In genomic region chr8:70179082-70179481, GRCm38 (mm10) we compare ENCODE assay signal across 10 mouse cellular contexts. TPM values are rescaled to one million over a fixed set of nuclear protein-coding genes. Genes with fewer than 3 reads are reported as not detected.
DNase-seq lines count a peak whose midpoint lies in the region; ATAC-seq and TF ChIP-seq lines count a peak whose summit lies in the region.
"Had no signal": no experiment of that assay in that cellular context is flagged by ENCODE, and none has a peak within 500 bp of the region (broad histone marks: within the 10 kb centered on the region; RNA-seq: fewer than 3 reads in every experiment).

No protein-coding gene starts in this region.

- TF ChIP-seq CTCF in gastrocnemius, adult 2 months (IDR thresholded peaks at IDR 0.05), result peak; percentile 65
- peak; percentile 57 for TF ChIP-seq CTCF in lung, embryonic 14.5 days (IDR thresholded peaks at IDR 0.05; ENCODE audit: low read depth)

- no peak for DNase-seq in gastrocnemius, adult 2 months
- DNase-seq in gastrocnemius, postnatal 14 days, result no peak
- peak; percentile 15 for DNase-seq in lung, embryonic 14.5 days
- no peak for DNase-seq in lung, postnatal 14 days
- DNase-seq in ZHBTc4 (ENCODE audit: low read depth, low spot score), result peak; percentile 50
- peak; percentile 29 for DNase-seq in retina, embryonic 14.5 days (ENCODE audit: low spot score)
- DNase-seq in testis, postnatal 14 days (ENCODE audit: low spot score), result no peak
- DNase-seq in adrenal gland, adult 18-20 months (ENCODE audit: low spot score in 2 of 2), result no peak
- DNase-seq: adrenal gland, postnatal 14 days had no signal

- no peak overlapping the region for H3K27ac ChIP-seq in gastrocnemius, adult 2 months
- no peak overlapping the region for H3K27ac ChIP-seq in lung, embryonic 14.5 days (ENCODE audit: low read depth)
- H3K27ac ChIP-seq: hindbrain, embryonic 10.5 days had no signal

- no peak for ATAC-seq in lung, embryonic 14.5 days (ENCODE audit: insufficient read depth)

- intact Hi-C loops in gastrocnemius, adult 2 months (cut with DNase I), result no loop called here
- intact Hi-C loops in gastrocnemius, postnatal 14 days (cut with DNase I; ENCODE audit: low total_unique reads), result loop anchor here (5.0 kb wide), 1 partner anchor 43 kb away; no protein-coding TSS in a partner anchor

- no peak overlapping the region for H3K4me3 ChIP-seq in gastrocnemius, adult 2 months
- no peak overlapping the region for H3K4me3 ChIP-seq in lung, embryonic 14.5 days (ENCODE audit: low read depth, low read length)
- H3K4me3 ChIP-seq: hindbrain, embryonic 10.5 days had no signal

- no peak overlapping the region for H3K9ac ChIP-seq in lung, embryonic 14.5 days

- no peaks in the 10 kb centered on the region for H3K27me3 ChIP-seq in lung, embryonic 14.5 days (ENCODE audit: insufficient read depth, low read length)

- H3K4me1 ChIP-seq in lung, embryonic 14.5 days (ENCODE audit: insufficient read depth), result no peaks in the 10 kb centered on the region

- H3K36me3 ChIP-seq in lung, embryonic 14.5 days (ENCODE audit: insufficient read depth), result peaks cover 55% of the 10 kb centered on the region

- WGBS in lung, embryonic 14.5 days, result 92% methylated on average over 4 of the region's 4 CpGs

- no peak overlapping the region for H3K4me2 ChIP-seq in lung, embryonic 14.5 days

- no peaks in the 10 kb centered on the region for H3K9me3 ChIP-seq in lung, embryonic 14.5 days (ENCODE audit: low read depth, low read length)
- H3K9me3 ChIP-seq: hindbrain, embryonic 10.5 days had no signal

RNA-seq across cellular contexts. Expression of gene Tmem161a, which starts 6.9 kb away (rescaled TPM):
- 10 to 100 TPM; 81.1 to 86.2 TPM for total RNA-seq in gastrocnemius, adult 2 months (2021)
- 10 to 100 TPM; 76.0 to 78.1 TPM for total RNA-seq in gastrocnemius, postnatal 14 days (2021)
- 49.1 and 50.5 TPM in 2 replicates for polyA plus RNA-seq in lung, embryonic 14.5 days (2014; fragmentation: Nextera tagmentation; extraction: Ambion mirVana)
- total RNA-seq in adrenal gland, adult 18-20 months (2021), result 10 to 100 TPM; 68.0 to 84.2 TPM

RNA-seq across cellular contexts. Expression of gene Slc25a42, which starts 33.0 kb away (rescaled TPM):
- 10 to 100 TPM; 27.5 to 33.3 TPM for total RNA-seq in gastrocnemius, adult 2 months (2021)
- 10 to 100 TPM; 25.5 to 29.2 TPM for total RNA-seq in gastrocnemius, postnatal 14 days (2021)
- polyA plus RNA-seq in lung, embryonic 14.5 days (2014; fragmentation: Nextera tagmentation; extraction: Ambion mirVana), result 2.9 and 3.2 TPM in 2 replicates
- 10 to 100 TPM; 34.0 to 41.4 TPM for total RNA-seq in adrenal gland, adult 18-20 months (2021)

RNA-seq across cellular contexts. Expression of gene Mef2b, which starts 39.6 kb away (rescaled TPM):
- total RNA-seq in gastrocnemius, adult 2 months (2021), result under 1 TPM; 0.31 to 0.56 TPM
- total RNA-seq in gastrocnemius, postnatal 14 days (2021), result under 1 TPM; 0.25 to 0.29 TPM
- polyA plus RNA-seq in lung, embryonic 14.5 days (2014; fragmentation: Nextera tagmentation; extraction: Ambion mirVana), result 0.26 and 0.28 TPM in 2 replicates
- total RNA-seq in adrenal gland, adult 18-20 months (2021), result under 1 TPM; 0.48 to 0.99 TPM

RNA-seq across cellular contexts. Expression of gene Borcs8, which starts 39.8 kb away (rescaled TPM):
- 10 to 100 TPM; 11.6 to 14.8 TPM for total RNA-seq in gastrocnemius, adult 2 months (2021)
- 10 to 100 TPM; 14.4 to 18.4 TPM for total RNA-seq in gastrocnemius, postnatal 14 days (2021)
- 42.5 and 45.7 TPM in 2 replicates for polyA plus RNA-seq in lung, embryonic 14.5 days (2014; fragmentation: Nextera tagmentation; extraction: Ambion mirVana)
- total RNA-seq in adrenal gland, adult 18-20 months (2021), result 10 to 100 TPM; 54.8 to 59.2 TPM

RNA-seq across cellular contexts. Expression of gene Rfxank, which starts 40.1 kb away (rescaled TPM):
- 10 to 100 TPM in 1 of 2 experiments, 1 to 10 TPM in 1; 7.5 to 10.7 TPM for total RNA-seq in gastrocnemius, adult 2 months (2021)
- 1 to 10 TPM; 8.1 to 8.8 TPM for total RNA-seq in gastrocnemius, postnatal 14 days (2021)
- 17.3 TPM in 2 replicates for polyA plus RNA-seq in lung, embryonic 14.5 days (2014; fragmentation: Nextera tagmentation; extraction: Ambion mirVana)
- 10 to 100 TPM; 13.0 to 17.4 TPM for total RNA-seq in adrenal gland, adult 18-20 months (2021)

Comparison
In these comparisons a context has a peak if more than half of its experiments do, and no peak if none do; other contexts are left out.
1. DNase-seq: peak in lung, embryonic 14.5 days (single experiment), ZHBTc4 (single experiment) and retina, embryonic 14.5 days (single experiment); none in gastrocnemius, adult 2 months (single experiment), gastrocnemius, postnatal 14 days (single experiment), lung, postnatal 14 days (single experiment), testis, postnatal 14 days (single experiment) and adrenal gland, adult 18-20 months (0 of 2).